Mouse (Mus musculus): Measurements from ENCODE around the gene Numb.

DNA sequence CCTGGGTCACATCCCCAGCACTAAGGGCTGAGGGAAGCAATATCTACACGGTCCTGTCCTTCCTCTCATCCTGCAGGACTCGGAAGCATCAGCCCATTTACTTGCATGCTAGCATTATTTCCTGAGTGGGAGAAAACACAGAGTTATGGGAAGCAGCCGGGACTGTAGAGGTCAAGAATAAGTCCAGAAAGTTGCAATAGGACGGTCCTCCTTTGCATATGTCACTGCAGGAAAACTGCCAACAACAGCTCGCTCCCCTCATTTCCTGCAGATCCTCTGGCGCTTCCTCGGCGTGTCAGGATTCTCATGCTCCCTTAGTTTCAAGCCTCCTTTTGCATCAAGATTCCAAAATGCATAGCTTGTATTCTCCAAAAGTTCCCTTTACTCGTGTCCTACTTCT lies 4.8 kb downstream of the Numb start:
- TF ChIP-seq CTCF (IDR thresholded peaks at IDR 0.05; ENCODE audit: control insufficient read depth, insufficient read depth, insufficient replicate concordance, low read depth, low read length) (no peak), POLR2A (IDR thresholded peaks at IDR 0.05; ENCODE audit: control insufficient read depth, low read depth, low read length) (no peak)

All from testis, adult 2 months (tissue).